Mouse (Mus musculus) forebrain, embryonic 10.5 days (tissue): ENCODE measurements around the gene Gm37240. TPM values are rescaled to one million over a fixed set of nuclear protein-coding genes. Genes with fewer than 3 reads are reported as not detected.

Experiments used
- DNase-seq: peaks from one replicate; pipeline ENCODE4 v3.0.0-alpha.2; 2017; ENCODE audit warnings: low spot score; ENCODE audit errors: extremely low spot score
- H3K27ac ChIP-seq: fragments of 300-500 bp; sonication (generic); 2 replicates; pipeline ENCODE4 v1.5.1; 2016; ENCODE audit warnings: mild to moderate bottlenecking
- H3K27me3 ChIP-seq: fragments of 300-500 bp; sonication (generic); 2 replicates; pipeline ENCODE4 v1.6.1; 2016; ENCODE audit warnings: mild to moderate bottlenecking; ENCODE audit not compliant: poor library complexity, severe bottlenecking
- H3K36me3 ChIP-seq: fragments of 300-500 bp; sonication (generic); replicated peaks from 2 replicates; pipeline ENCODE4 v1.6.1; 2016; ENCODE audit warnings: mild to moderate bottlenecking, moderate library complexity
- H3K4me1 ChIP-seq: fragments of 300-500 bp; sonication (generic); 2 replicates; pipeline ENCODE4 v1.6.1; 2016
- H3K4me3 ChIP-seq: fragments of 300-500 bp; sonication (generic); 2 replicates; pipeline ENCODE4 v1.5.1; 2016; ENCODE audit warnings: mild to moderate bottlenecking, moderate library complexity
- H3K9me3 ChIP-seq: fragments of 300-500 bp; sonication (generic); 2 replicates; pipeline ENCODE4 v1.6.1; 2016; ENCODE audit warnings: mild to moderate bottlenecking, moderate library complexity
- WGBS: fragments of 180-500 bp; shearing (Covaris S2); methylation state at CpG from one replicate; pipeline ENCODE4 v1.1.7; 2016; 5-methylcytosine and 5-hydroxymethylcytosine counted together
- polyA plus RNA-seq: library from polyadenylated mRNA; unstranded; fragments of >200 nt; fragmentation: Nextera tagmentation; extraction: Ambion mirVana; gene quantifications from 2 replicates; pipeline ENCODE4 v1.2.1, GENCODE M21; 2016

Gene Gm37240
- polyA plus RNA-seq, 1 experiment from 2014 or later, result 0.77 TPM

DNA sequence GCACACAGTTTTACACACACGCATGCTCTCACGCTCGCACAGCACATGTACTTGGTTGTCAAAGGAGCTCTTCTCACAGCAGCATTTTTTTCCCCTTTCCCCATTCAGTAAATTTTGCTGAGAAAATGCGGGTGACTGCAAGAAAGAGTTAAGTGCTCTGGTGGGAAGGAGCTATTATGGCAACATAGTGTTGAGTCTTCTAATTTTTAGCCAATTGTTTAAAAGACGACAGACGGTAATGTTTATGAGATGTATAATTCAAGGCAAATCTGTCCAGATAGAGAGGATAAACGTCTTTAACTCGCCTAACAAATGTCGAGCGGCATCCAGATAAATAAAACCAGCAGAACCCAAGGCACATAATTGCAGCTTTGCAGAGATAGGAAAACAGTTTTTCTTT is 726.5 kb downstream of the Gm37240 start:
- no peak overlapping the region for H3K4me3 ChIP-seq
- no peak overlapping the region for H3K27ac ChIP-seq
- no peaks in the 10 kb centered on the region for H3K27me3 ChIP-seq
- DNase-seq, result no peak
- no peaks in the 10 kb centered on the region for H3K4me1 ChIP-seq
- no peaks in the 10 kb centered on the region for H3K36me3 ChIP-seq
- H3K9me3 ChIP-seq, result no peaks in the 10 kb centered on the region
- WGBS, result 93% methylated on average over 10 of the region's 10 CpGs

DNA sequence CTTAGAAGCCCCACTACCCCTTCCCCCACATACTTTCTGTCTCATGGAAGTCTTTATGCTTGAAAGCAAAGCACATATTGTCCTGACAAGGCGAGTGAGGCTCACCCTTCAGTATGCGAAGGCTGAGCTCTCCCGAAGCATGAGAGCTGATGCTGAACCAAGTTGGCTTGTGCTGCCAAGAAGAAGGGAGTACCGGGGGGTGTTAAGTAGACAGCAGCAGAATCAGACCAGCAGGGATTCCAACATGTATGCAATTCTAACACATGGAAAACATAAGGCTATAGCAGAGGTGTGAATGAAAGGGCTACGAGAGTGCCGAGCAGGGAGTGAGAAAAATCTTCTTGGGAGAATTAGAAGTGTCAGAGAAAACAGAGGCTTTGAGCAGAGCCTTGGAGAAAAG is 727.7 kb downstream of the Gm37240 start:
- Histone ChIP-seq H3K9me3 (no peaks in the 10 kb centered on the region), H3K4me3 (no peak overlapping the region), H3K4me1 (no peaks in the 10 kb centered on the region), H3K27ac (no peak overlapping the region), H3K36me3 (no peaks in the 10 kb centered on the region), H3K27me3 (no peaks in the 10 kb centered on the region)
- no peak for DNase-seq
- 81% methylated on average over 6 of the region's 6 CpGs for WGBS

DNA sequence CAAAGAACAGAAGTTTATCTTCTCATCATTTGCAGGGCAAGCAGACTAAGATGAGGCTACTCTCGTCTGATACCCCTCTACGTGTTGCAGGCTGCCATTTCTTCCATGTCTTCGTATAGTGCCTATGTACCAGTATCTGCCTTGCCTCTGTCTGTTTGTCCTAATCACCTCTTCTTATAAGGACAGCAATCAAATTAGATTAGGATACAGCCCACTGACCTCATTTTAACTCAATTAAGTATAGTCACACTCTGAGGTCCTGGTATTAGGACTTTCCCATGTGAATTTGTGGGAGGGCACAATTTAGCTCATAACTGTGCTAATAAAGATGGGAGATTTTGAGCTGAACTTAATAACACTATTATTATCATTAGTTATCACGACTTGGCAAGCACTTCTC is 738.5 kb downstream of the Gm37240 start:
- Histone ChIP-seq H3K4me3 (no peak overlapping the region), H3K27me3 (no peaks in the 10 kb centered on the region), H3K36me3 (no peaks in the 10 kb centered on the region), H3K27ac (no peak overlapping the region), H3K9me3 (no peaks in the 10 kb centered on the region), H3K4me1 (no peaks in the 10 kb centered on the region)
- 86% methylated on average over 4 of the region's 4 CpGs for WGBS
- no peak for DNase-seq

DNA sequence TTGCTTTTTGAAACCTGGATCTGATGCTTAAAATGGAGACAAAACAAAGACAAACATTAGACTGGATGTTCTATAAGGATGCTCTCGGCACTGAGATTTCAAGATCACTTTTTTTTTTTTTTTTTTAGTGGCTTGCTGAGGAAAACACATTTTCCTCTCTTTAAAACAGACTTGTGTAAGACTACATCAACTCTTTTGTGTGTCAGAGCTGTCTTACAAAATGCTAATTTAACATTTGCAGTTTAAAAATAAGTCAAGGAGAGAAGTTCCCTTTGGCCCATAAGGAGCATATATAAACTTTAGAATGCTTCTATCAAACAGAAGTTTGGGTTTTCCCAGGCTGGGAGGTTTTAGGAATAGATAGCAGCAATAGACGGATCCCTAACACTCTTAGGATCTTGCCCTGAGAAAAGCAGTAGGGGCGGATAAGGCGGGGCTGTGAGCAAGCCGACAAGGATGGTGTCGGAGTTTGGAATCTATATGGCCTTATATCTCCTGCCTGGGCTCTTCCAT is 739.2 kb downstream of the Gm37240 start:
- Histone ChIP-seq H3K27me3 (no peaks in the 10 kb centered on the region), H3K36me3 (no peaks in the 10 kb centered on the region), H3K4me1 (no peaks in the 10 kb centered on the region), H3K27ac (no peak overlapping the region), H3K4me3 (no peak overlapping the region), H3K9me3 (no peaks in the 10 kb centered on the region)
- no peak for DNase-seq
- 90% methylated on average over 6 of the region's 6 CpGs for WGBS

DNA sequence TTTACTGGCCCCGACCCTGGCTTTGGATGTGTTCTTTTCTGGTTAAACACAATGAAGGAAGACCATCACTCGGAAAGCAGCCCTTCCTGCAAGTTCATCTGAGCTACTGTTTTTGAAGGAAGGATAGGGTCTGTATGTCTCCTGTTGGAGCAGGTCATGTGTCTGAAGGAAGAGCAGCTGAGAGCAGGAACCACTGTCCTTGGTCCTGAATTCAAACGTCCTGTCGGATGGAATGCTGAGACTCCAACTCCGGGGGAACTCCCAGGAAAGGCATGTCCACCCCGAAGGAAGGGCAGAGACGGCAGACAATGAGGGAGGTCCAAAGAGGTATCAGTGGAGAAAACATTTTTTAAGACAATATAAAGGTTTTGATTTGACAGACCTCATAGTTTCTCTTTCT is 741.8 kb downstream of the Gm37240 start:
- no peak for DNase-seq
- WGBS, result 43% methylated on average over 7 of the region's 7 CpGs
- no peak overlapping the region for H3K27ac ChIP-seq
- no peaks in the 10 kb centered on the region for H3K4me1 ChIP-seq
- no peak overlapping the region for H3K4me3 ChIP-seq
- no peaks in the 10 kb centered on the region for H3K27me3 ChIP-seq
- H3K36me3 ChIP-seq, result no peaks in the 10 kb centered on the region
- no peaks in the 10 kb centered on the region for H3K9me3 ChIP-seq

DNA sequence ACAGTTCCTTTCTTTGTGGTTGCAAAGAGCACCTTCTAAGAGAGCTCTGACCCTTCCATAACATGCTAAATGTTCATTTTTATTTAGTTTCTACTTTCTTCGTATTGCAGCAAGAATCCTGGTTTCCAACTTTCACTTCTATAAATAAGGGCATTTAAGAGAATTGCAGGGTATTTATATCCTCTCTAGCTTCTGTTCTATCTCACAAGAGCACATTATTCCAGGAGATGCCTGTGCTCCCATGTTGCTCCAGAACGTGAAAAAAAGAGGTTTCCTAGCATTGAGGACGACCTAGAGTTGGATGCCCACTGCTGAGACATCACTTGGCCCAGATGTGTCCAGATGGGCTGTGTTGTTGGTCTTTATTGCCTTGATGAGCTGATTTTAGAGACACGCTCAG is 742.2 kb downstream of the Gm37240 start:
- WGBS, result 87% methylated on average over 4 of the region's 4 CpGs

DNA sequence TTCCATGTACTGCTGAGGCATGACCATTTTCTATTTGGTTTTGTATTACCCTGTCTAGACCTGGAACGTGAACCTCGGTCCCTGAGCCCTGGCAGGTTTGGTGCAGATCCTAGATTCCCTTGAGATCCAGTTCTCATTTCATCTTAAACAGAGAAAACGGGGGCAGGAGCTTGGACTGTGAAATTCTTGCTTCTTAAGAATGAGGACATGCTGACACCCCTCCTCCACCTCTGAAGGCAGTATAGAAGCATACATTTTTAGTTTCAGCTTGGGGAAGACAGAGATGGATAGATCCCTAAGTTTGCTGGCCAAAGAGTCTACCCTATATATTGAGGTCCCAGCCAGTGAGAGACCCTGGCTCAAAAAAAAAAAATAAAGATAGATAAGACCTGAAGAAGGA is 742.9 kb downstream of the Gm37240 start:
- Histone ChIP-seq H3K4me3 (no peak overlapping the region), H3K9me3 (no peaks in the 10 kb centered on the region), H3K27ac (no peak overlapping the region), H3K4me1 (no peaks in the 10 kb centered on the region), H3K27me3 (no peaks in the 10 kb centered on the region), H3K36me3 (no peaks in the 10 kb centered on the region)
- DNase-seq, result no peak
- WGBS, result 86% methylated on average over 3 of the region's 3 CpGs

More for the DNA sequence above, 742.2 kb downstream of the Gm37240 start:
- Histone ChIP-seq H3K36me3 (no peaks in the 10 kb centered on the region), H3K4me1 (no peaks in the 10 kb centered on the region), H3K27ac (no peak overlapping the region), H3K9me3 (no peaks in the 10 kb centered on the region), H3K4me3 (no peak overlapping the region), H3K27me3 (no peaks in the 10 kb centered on the region)
- no peak for DNase-seq

DNA sequence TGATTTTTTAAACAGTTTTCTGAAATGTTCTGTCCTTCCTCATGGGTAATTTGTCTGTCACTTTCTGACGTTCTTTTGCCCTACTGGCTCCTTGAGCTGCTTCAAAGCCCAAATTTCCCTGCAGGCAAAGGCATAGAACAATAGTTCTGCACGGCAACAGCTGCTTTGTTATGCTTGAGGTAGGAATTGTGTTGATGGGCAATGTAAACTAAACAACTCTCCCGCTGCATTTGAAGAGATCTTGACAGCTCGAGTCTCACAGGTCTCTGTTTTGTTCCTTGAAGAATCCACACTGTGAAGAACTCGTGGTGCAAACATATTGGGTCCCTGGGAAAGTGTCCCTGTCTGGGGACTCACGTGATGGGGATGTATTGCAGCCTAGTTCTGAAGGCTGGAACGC is 746.8 kb downstream of the Gm37240 start:
- no peak for DNase-seq
- WGBS, result 48% methylated on average over 7 of the region's 7 CpGs
- H3K27me3 ChIP-seq, result no peaks in the 10 kb centered on the region
- no peaks in the 10 kb centered on the region for H3K4me1 ChIP-seq
- H3K27ac ChIP-seq, result no peak overlapping the region
- no peak overlapping the region for H3K4me3 ChIP-seq
- H3K36me3 ChIP-seq, result no peaks in the 10 kb centered on the region
- no peaks in the 10 kb centered on the region for H3K9me3 ChIP-seq

DNA sequence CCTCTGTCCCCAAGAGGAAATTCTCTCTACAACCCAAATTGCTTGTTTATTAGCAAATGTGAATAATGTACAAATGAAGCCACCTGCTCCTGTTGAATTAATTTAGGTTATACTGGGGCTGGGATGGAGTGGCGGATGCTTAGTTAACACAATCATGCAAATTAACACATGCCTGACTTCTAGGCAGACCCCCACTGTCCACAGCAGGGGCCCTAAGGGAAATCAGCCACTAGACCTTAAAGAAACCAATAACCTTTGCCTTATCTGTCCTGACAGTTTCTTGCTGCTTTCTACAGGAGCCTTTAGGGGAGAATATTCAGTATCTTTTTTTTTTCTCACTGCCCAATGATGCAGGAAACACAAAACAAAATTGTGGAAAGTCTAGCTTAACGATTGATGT is 748.9 kb downstream of the Gm37240 start:
- Histone ChIP-seq H3K27ac (no peak overlapping the region), H3K4me3 (no peak overlapping the region), H3K27me3 (no peaks in the 10 kb centered on the region), H3K4me1 (no peaks in the 10 kb centered on the region), H3K36me3 (no peaks in the 10 kb centered on the region), H3K9me3 (no peaks in the 10 kb centered on the region)
- DNase-seq, result no peak
- 70% methylated on average over 2 of the region's 2 CpGs for WGBS

DNA sequence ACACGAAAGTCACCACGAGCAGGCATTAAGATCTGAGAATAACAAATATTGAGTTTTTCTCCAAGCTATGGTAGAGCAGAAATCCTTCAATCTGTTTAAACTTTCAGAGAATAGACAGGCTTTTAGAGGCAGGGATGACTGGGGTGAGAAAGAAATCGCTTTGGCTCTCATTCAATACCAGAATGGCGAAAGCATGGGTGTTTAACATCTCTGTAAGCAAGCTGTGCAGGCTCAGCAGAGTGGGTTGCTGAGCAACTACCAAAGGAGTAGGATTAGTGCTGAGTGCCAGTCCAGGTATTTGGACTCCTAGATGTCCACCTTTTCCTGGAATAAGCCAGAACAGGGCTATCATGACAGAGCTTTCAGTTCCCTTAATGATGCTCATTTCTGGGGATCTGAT is 753.8 kb downstream of the Gm37240 start:
- H3K27me3 ChIP-seq, result no peaks in the 10 kb centered on the region
- WGBS, result 86% methylated on average over 4 of the region's 4 CpGs
- no peak overlapping the region for H3K4me3 ChIP-seq
- no peaks in the 10 kb centered on the region for H3K4me1 ChIP-seq
- DNase-seq, result no peak
- H3K27ac ChIP-seq, result no peak overlapping the region
- no peaks in the 10 kb centered on the region for H3K9me3 ChIP-seq
- no peaks in the 10 kb centered on the region for H3K36me3 ChIP-seq

DNA sequence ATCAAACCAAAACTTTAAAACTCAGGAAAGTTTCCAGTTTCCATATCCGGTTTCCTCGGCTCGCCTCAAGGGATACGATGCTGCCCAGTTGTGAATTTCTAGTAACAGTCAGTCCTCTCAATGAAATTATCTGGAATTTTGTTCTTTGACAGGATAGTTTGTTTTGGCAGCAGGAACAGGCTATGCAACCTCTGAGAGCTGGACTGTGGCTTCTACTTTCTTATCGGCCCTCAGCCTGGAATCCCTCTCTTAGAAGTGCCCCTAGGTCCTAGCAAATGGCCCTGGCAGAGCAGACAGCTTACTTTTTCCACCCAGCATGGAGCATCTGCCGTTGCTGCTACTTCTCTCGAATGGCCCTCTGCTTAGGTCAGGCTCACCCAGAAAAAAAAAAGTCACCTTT is 755.4 kb downstream of the Gm37240 start:
- no peak overlapping the region for H3K27ac ChIP-seq

DNA sequence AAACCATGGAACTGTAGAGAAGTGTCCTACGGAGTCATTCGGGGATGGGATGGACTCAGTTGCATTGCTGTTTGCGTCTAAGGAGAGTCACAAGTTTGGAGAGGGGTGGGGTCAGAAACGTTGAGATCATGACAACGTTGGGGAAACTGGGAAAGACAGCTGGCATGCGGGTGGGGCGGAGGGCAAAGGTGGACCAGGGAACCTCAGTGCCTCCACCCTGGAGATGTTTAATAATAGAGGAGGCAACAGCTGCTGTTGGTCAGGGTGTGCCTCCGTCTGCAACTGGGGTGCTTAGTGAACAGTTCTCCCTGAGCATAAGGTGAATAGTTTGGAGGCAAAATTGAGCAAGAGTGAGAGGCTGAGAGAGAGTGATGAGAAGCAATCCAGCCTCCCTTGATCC is 758.8 kb downstream of the Gm37240 start:
- H3K36me3 ChIP-seq, result no peaks in the 10 kb centered on the region
- no peaks in the 10 kb centered on the region for H3K9me3 ChIP-seq
- H3K4me1 ChIP-seq, result no peaks in the 10 kb centered on the region
- DNase-seq, result no peak
- H3K4me3 ChIP-seq, result no peak overlapping the region
- WGBS, result 86% methylated on average over 8 of the region's 8 CpGs
- H3K27me3 ChIP-seq, result no peaks in the 10 kb centered on the region
- H3K27ac ChIP-seq, result no peak overlapping the region

More for the DNA sequence above, 755.4 kb downstream of the Gm37240 start:
- no peak overlapping the region for H3K4me3 ChIP-seq
- H3K9me3 ChIP-seq, result no peaks in the 10 kb centered on the region
- WGBS, result 90% methylated on average over 7 of the region's 7 CpGs
- no peaks in the 10 kb centered on the region for H3K36me3 ChIP-seq
- H3K27me3 ChIP-seq, result no peaks in the 10 kb centered on the region
- no peaks in the 10 kb centered on the region for H3K4me1 ChIP-seq
- DNase-seq, result no peak

DNA sequence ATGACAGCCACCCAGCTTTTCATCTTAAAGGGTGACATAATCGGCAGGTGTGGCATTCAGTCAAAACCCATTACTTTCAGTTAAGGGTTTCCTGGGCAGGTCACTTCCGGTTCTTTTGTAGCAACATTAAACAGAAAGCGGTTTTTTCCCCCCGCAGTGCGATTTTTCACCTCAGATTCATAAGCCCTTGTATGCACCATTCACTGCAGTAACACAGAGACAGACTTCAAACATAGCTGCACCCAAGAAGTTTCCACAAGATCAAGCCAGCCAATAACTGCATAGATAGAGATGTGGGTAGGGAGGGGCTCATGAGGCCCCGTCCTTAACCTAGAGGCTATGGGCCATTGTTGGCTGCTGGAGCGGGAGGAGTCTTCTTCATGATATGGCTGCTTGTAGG is 760.3 kb downstream of the Gm37240 start:
- Histone ChIP-seq H3K4me1 (no peaks in the 10 kb centered on the region), H3K9me3 (no peaks in the 10 kb centered on the region), H3K4me3 (no peak overlapping the region), H3K27me3 (no peaks in the 10 kb centered on the region), H3K27ac (no peak overlapping the region), H3K36me3 (no peaks in the 10 kb centered on the region)
- DNase-seq, result no peak
- WGBS, result 90% methylated on average over 7 of the region's 7 CpGs

DNA sequence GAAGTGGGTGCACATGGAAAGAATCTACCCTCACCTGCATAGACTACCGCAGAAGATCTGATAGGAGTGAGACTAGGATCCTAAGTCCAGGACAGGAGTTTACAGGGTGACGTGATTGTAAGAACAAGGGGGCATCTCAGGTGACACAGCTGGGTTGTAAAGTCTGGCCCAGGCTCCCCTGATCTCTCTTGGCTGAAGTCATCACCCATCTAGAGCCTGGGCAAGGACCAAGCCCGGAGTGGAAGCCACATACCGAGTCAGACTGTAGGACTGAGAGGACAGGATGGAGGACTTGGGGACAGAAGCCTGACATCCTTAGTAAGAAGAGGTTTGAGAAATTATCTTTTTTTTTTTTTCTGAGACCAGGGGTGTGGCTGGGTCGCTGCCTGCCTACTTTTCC is 761.8 kb downstream of the Gm37240 start:
- Histone ChIP-seq H3K27me3 (no peaks in the 10 kb centered on the region), H3K4me3 (no peak overlapping the region), H3K36me3 (no peaks in the 10 kb centered on the region), H3K9me3 (no peaks in the 10 kb centered on the region), H3K27ac (no peak overlapping the region), H3K4me1 (no peaks in the 10 kb centered on the region)
- no peak for DNase-seq
- 85% methylated on average over 5 of the region's 5 CpGs for WGBS
